8 mouse cellular contexts compared by ENCODE assay signal in genomic region chr10:111957271-111958045, GRCm38 (mm10). TPM values are rescaled to one million over a fixed set of nuclear protein-coding genes. Genes with fewer than 3 reads are reported as not detected.
DNase-seq lines count a peak whose midpoint lies in the region; ATAC-seq and TF ChIP-seq lines count a peak whose summit lies in the region.

No protein-coding gene starts in this region.

- H3K27me3 ChIP-seq in forebrain, embryonic 16.5 days (replicated peaks; ENCODE audit: control insufficient read depth, insufficient read depth, low read length) = no peaks in the 10 kb centered on the region
- no peaks in the 10 kb centered on the region for H3K27me3 ChIP-seq in lung, embryonic 14.5 days (ENCODE audit: insufficient read depth, low read length)

- no peaks in the 10 kb centered on the region for H3K36me3 ChIP-seq in forebrain, embryonic 16.5 days (ENCODE audit: control insufficient read depth, insufficient read depth)
- no peaks in the 10 kb centered on the region for H3K36me3 ChIP-seq in lung, embryonic 14.5 days (ENCODE audit: insufficient read depth)

- H3K4me1 ChIP-seq in forebrain, embryonic 16.5 days (replicated peaks; ENCODE audit: control insufficient read depth, insufficient read depth, low read length) = no peaks in the 10 kb centered on the region
- H3K4me1 ChIP-seq in lung, embryonic 14.5 days (ENCODE audit: insufficient read depth) = 0 out of 2 replicates have a peak, but pooled peaks cover 2% of the 10 kb centered on the region

- no peak overlapping the region for H3K4me3 ChIP-seq in forebrain, embryonic 16.5 days (replicated peaks; ENCODE audit: low read length)
- no peak overlapping the region for H3K4me3 ChIP-seq in layer of hippocampus, adult 2 months
- no peak overlapping the region for H3K4me3 ChIP-seq in lung, embryonic 14.5 days (ENCODE audit: low read depth, low read length)

- DNase-seq in R1 (ENCODE audit: low read depth, low spot score) = peak; percentile 81
- peak; percentile 66 to 67 for DNase-seq in cerebellum, adult 18-20 months
- DNase-seq in layer of hippocampus, adult 2 months (ENCODE audit: low spot score in 2 of 2) = peak; percentile 77 to 79
- DNase-seq in lung, embryonic 14.5 days = peak; percentile 93
- DNase-seq in ovary, postnatal 14 days (ENCODE audit: low spot score) = peak; percentile 53
- no peak for DNase-seq in urinary bladder, postnatal 4 days (ENCODE audit: low spot score in 2 of 2)

- no peak overlapping the region for H3K9ac ChIP-seq in forebrain, embryonic 16.5 days (replicated peaks; ENCODE audit: low read depth, low read length)
- H3K9ac ChIP-seq in lung, embryonic 14.5 days = no peak overlapping the region

- ATAC-seq in forebrain, embryonic 16.5 days = peak; percentile 92
- peak; percentile 87 to 90 for ATAC-seq in hematopoietic stem cell, adult 5-6 weeks (replicated peaks in 1 of 2; ENCODE audit: insufficient read depth in 1 of 2, low FRiP score in 2 of 2, low TSS enrichment in 1 of 2, low read depth in 1 of 2, poor library complexity in 2 of 2, severe bottlenecking in 2 of 2)
- ATAC-seq in lung, embryonic 14.5 days (ENCODE audit: insufficient read depth) = peak; percentile 33; the same call in 1 of the 2 replicates

- TF ChIP-seq CTCF in layer of hippocampus, adult 2 months (conservative IDR thresholded peaks at IDR 0.05) = peak; percentile 90
- peak; percentile 92 for TF ChIP-seq CTCF in lung, embryonic 14.5 days (IDR thresholded peaks at IDR 0.05; ENCODE audit: low read depth)

- WGBS in forebrain, embryonic 16.5 days = 64% methylated on average over 10 of the region's 10 CpGs
- WGBS in lung, embryonic 14.5 days = 45% methylated on average over 10 of the region's 10 CpGs

- H3K9me3 ChIP-seq in forebrain, embryonic 16.5 days (ENCODE audit: control insufficient read depth, low read length) = no peaks in the 10 kb centered on the region
- no peaks in the 10 kb centered on the region for H3K9me3 ChIP-seq in lung, embryonic 14.5 days (ENCODE audit: low read depth, low read length)

- no peak overlapping the region for H3K27ac ChIP-seq in forebrain, embryonic 16.5 days (ENCODE audit: low read length)
- H3K27ac ChIP-seq in layer of hippocampus, adult 2 months = no peak overlapping the region
- no peak overlapping the region for H3K27ac ChIP-seq in lung, embryonic 14.5 days (ENCODE audit: low read depth)

- no peak overlapping the region for H3K4me2 ChIP-seq in forebrain, embryonic 16.5 days (ENCODE audit: low read length)
- H3K4me2 ChIP-seq in lung, embryonic 14.5 days = no peak overlapping the region

RNA-seq across cellular contexts. Expression of gene Krr1, which starts 15.0 kb away (rescaled TPM):
- 51.1 and 56.2 TPM in 2 replicates for polyA plus RNA-seq in forebrain, embryonic 16.5 days (2015; fragmentation: Nextera tagmentation; extraction: Ambion mirVana)
- 56.5 and 59.9 TPM in 2 replicates for total RNA-seq in hematopoietic stem cell, adult 5-6 weeks (2017)
- total RNA-seq in layer of hippocampus, adult 2 months (2021) = 10 to 100 TPM; 38.2 to 41.7 TPM
- 53.9 and 55.6 TPM in 2 replicates for polyA plus RNA-seq in lung, embryonic 14.5 days (2014; fragmentation: Nextera tagmentation; extraction: Ambion mirVana)

RNA-seq across cellular contexts. Expression of gene Glipr1, which starts 45.0 kb away (rescaled TPM):
- polyA plus RNA-seq in forebrain, embryonic 16.5 days (2015; fragmentation: Nextera tagmentation; extraction: Ambion mirVana) = 0.42 and 1.0 TPM in 2 replicates
- 334 and 380 TPM in 2 replicates for total RNA-seq in hematopoietic stem cell, adult 5-6 weeks (2017)
- 1 to 10 TPM; 1.9 to 2.8 TPM for total RNA-seq in layer of hippocampus, adult 2 months (2021)
- 1.5 and 3.0 TPM in 2 replicates for polyA plus RNA-seq in lung, embryonic 14.5 days (2014; fragmentation: Nextera tagmentation; extraction: Ambion mirVana)

Comparison
In these comparisons a context has a peak if more than half of its experiments do, and no peak if none do; other contexts are left out.
1. DNase-seq: peak in R1 (single experiment), cerebellum, adult 18-20 months (2 of 2), layer of hippocampus, adult 2 months (2 of 2), lung, embryonic 14.5 days (single experiment) and ovary, postnatal 14 days (single experiment); none in urinary bladder, postnatal 4 days (0 of 2).
2. ATAC-seq: peak in every context shown above with its lines; median percentile 92 in forebrain, embryonic 16.5 days; 88 in hematopoietic stem cell, adult 5-6 weeks; 33 in lung, embryonic 14.5 days.
3. RNA of gene Glipr1, which starts 45.0 kb away (total RNA-seq): 334 to 380 TPM in hematopoietic stem cell, adult 5-6 weeks; 1.9 to 2.8 TPM in layer of hippocampus, adult 2 months; every median in the first group is over 10 times any median in the second.